Mouse (Mus musculus) embryonic facial prominence, embryonic 10.5 days (tissue): ENCODE measurements at regions not wholly inside any gene's neighbourhood (a gene's known extent, or its start where the extent isn't known, plus 50 kb on each side); places are given as distances from the start of the nearest gene placed in this dataset.

Experiments used
- DNase-seq: peaks from one replicate; pipeline ENCODE4 v3.0.0-alpha.2; 2017; ENCODE audit warnings: low spot score
- H3K27ac ChIP-seq: fragments of 300-500 bp; sonication (generic); replicated peaks from 2 replicates; pipeline ENCODE4 v1.5.1; 2016; ENCODE audit warnings: mild to moderate bottlenecking
- H3K27me3 ChIP-seq: fragments of 300-500 bp; sonication (generic); replicated peaks from 2 replicates; pipeline ENCODE4 v1.6.1; 2016; ENCODE audit warnings: low read depth, mild to moderate bottlenecking; ENCODE audit not compliant: poor library complexity, severe bottlenecking
- H3K36me3 ChIP-seq: fragments of 300-500 bp; sonication (generic); replicated peaks from 2 replicates; pipeline ENCODE4 v1.6.1; 2016; ENCODE audit warnings: mild to moderate bottlenecking, moderate library complexity
- H3K4me1 ChIP-seq: fragments of 300-500 bp; sonication (generic); 2 replicates; pipeline ENCODE4 v1.6.1; 2016
- H3K4me3 ChIP-seq: fragments of 300-500 bp; sonication (generic); 2 replicates; pipeline ENCODE4 v1.5.1; 2016; ENCODE audit warnings: mild to moderate bottlenecking, moderate library complexity
- H3K9me3 ChIP-seq: fragments of 300-500 bp; sonication (generic); 2 replicates; pipeline ENCODE4 v1.6.1; 2016; ENCODE audit warnings: mild to moderate bottlenecking
- WGBS: fragments of 180-500 bp; shearing (Covaris S2); methylation state at CpG from one replicate; pipeline ENCODE4 v1.1.7; 2016; 5-methylcytosine and 5-hydroxymethylcytosine counted together

- H3K27ac ChIP-seq: no peak overlapping the region
- no peaks in the 10 kb centered on the region for H3K36me3 ChIP-seq
- 45% methylated on average over 5 of the region's 5 CpGs for WGBS
These were observed 659.9 kb downstream of the Slc22a22 start for GRCm38 (mm10) chr15:56817204-56818157.

GRCm38 (mm10) chr15:56813876-56814275, 663.5 kb downstream of the Slc22a22 start:
- no peaks in the 10 kb centered on the region for H3K9me3 ChIP-seq
- H3K4me1 ChIP-seq: peaks cover 23% of the 10 kb centered on the region
- H3K36me3 ChIP-seq: no peaks in the 10 kb centered on the region
- WGBS: 25% methylated on average over 5 of the region's 5 CpGs
- no peak overlapping the region for H3K27ac ChIP-seq
- DNase-seq: no peak
- H3K4me3 ChIP-seq: no peak overlapping the region
- H3K27me3 ChIP-seq: no peaks in the 10 kb centered on the region

More at GRCm38 (mm10) chr15:56817204-56818157, 659.9 kb downstream of the Slc22a22 start:
- H3K9me3 ChIP-seq: no peaks in the 10 kb centered on the region
- H3K4me3 ChIP-seq: no peak overlapping the region
- DNase-seq: no peak
- H3K4me1 ChIP-seq: peaks cover 17% of the 10 kb centered on the region; the same call in 1 of the 2 replicates
- H3K27me3 ChIP-seq: no peaks in the 10 kb centered on the region

- Histone ChIP-seq H3K4me3 (peak overlapping the region; percentile 29; the same call in 1 of the 2 replicates), H3K4me1 (peaks cover 14% of the 10 kb centered on the region), H3K27ac (no peak overlapping the region), H3K36me3 (no peaks in the 10 kb centered on the region), H3K9me3 (no peaks in the 10 kb centered on the region), H3K27me3 (no peaks in the 10 kb centered on the region)
- DNase-seq: peak; percentile 21
- 51% methylated on average over 13 of the region's 13 CpGs for WGBS
These were observed 667.3 kb downstream of the Slc22a22 start for GRCm38 (mm10) chr15:56810151-56810550.

DNA sequence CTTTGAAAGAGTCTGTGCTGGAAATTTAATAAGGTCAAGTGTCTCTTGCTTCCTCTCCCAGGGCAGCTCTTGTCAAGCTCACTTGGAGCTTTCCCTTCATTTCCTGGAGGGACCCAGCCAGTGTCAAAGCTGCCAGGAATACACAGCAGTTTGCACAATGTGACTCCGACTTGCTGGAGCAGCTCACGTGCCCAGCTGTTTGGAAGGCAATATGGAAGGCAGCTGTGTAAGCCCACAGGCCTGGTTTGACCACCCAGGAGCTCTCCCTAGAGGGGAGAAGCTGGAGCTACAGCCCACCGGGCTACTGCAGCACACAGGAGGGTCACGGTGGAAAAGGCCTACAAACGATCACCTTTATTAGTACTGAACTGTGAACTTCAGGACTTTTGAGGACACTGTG, 669.8 kb downstream of the Slc22a22 start:
- H3K4me1 ChIP-seq: peaks cover 10% of the 10 kb centered on the region
- H3K27ac ChIP-seq: no peak overlapping the region
- 40% methylated on average over 5 of the region's 5 CpGs for WGBS
- DNase-seq: peak; percentile 76
- no peaks in the 10 kb centered on the region for H3K36me3 ChIP-seq
- H3K27me3 ChIP-seq: no peaks in the 10 kb centered on the region
- H3K9me3 ChIP-seq: no peaks in the 10 kb centered on the region
- no peak overlapping the region for H3K4me3 ChIP-seq

DNA sequence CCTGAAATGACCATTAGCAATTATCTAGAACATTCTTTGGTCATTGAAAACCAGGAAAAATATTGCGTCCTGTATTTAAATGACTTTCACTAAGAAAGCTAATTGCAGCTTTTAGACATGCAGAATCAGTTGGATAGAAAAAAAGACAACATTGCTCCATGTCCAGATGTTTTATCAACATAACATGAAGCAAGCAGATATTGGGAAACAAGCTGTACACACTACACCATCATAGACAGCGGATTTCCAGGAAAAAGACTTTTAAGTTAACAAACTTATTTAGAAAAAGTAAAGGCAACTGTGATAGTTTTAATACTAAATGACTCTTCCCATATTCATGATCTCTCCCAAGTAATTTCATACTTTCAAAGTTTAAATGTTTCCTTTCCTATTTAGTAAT, 675.5 kb downstream of the Slc22a22 start:
- Histone ChIP-seq H3K9me3 (no peaks in the 10 kb centered on the region), H3K36me3 (no peaks in the 10 kb centered on the region), H3K27me3 (no peaks in the 10 kb centered on the region), H3K4me1 (no peaks in the 10 kb centered on the region; the same call in 1 of the 2 replicates), H3K4me3 (no peak overlapping the region), H3K27ac (no peak overlapping the region)
- DNase-seq: no peak
- WGBS: 91% methylated on average over 2 of the region's 2 CpGs

DNA sequence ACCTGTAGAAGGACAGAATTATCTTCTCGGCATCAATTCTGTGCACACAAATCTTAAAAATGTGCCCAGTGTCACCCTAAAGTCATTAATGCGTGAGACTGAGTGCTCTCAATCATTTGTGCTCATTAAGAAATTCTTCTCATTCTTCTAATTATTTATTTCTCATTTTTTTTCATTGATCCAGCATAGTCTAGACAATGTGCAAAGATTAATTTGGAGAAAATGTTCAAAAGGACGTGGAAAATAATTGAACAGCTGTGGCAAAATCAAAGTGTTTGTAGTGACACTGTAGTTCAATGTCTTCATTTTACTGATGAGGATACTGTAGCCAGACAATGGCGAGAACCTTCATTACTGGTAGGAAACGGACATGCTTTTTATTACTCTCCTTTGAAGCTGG, 702.0 kb downstream of the Slc22a22 start:
- no peak overlapping the region for H3K27ac ChIP-seq
- peaks cover 9% of the 10 kb centered on the region; the same call in 1 of the 2 replicates for H3K4me1 ChIP-seq
- H3K36me3 ChIP-seq: no peaks in the 10 kb centered on the region
- no peak for DNase-seq
- no peaks in the 10 kb centered on the region for H3K27me3 ChIP-seq
- WGBS: 83% methylated on average over 5 of the region's 5 CpGs
- H3K9me3 ChIP-seq: no peaks in the 10 kb centered on the region
- no peak overlapping the region for H3K4me3 ChIP-seq

DNA sequence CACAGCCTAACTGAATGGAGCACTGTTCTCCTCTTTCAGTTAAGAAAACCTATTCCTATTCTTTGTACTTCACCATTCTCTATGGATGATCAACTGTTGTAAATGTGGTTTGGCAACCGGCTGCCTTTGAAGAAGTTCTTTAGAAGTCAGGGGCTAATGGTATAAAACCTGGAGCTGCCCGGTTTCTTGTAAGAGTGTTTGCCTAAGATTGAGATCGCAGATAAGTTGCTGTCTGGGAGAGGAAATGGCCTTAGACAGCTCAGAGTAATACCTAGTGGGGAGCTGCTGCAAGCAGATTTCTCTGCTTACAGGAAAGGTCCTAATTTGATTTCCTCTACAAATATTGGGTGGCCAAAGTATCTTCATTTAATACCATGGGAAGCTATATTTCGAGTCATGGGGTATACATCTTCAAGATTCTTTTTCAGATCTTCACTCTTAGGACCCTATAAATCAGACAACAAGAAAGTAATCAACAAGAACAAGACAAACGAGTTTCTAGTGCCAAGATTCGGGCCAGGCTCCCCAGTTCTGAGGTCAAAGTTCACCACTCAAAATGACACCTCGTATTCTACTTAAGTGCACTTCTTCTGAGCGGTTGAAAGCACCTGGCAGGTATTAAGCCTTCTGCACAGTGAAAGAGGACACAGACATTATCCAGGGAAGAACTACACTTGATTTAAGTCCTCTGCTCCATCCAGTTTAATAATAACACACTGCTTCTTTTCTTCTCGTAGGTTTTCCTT, 702.6 kb downstream of the Slc22a22 start:
- no peaks in the 10 kb centered on the region for H3K36me3 ChIP-seq
- no peak for DNase-seq
- H3K4me3 ChIP-seq: no peak overlapping the region
- H3K27me3 ChIP-seq: no peaks in the 10 kb centered on the region
- WGBS: 49% methylated on average over 9 of the region's 9 CpGs
- H3K4me1 ChIP-seq: peaks cover 9% of the 10 kb centered on the region; the same call in 1 of the 2 replicates
- no peak overlapping the region for H3K27ac ChIP-seq
- H3K9me3 ChIP-seq: no peaks in the 10 kb centered on the region

DNA sequence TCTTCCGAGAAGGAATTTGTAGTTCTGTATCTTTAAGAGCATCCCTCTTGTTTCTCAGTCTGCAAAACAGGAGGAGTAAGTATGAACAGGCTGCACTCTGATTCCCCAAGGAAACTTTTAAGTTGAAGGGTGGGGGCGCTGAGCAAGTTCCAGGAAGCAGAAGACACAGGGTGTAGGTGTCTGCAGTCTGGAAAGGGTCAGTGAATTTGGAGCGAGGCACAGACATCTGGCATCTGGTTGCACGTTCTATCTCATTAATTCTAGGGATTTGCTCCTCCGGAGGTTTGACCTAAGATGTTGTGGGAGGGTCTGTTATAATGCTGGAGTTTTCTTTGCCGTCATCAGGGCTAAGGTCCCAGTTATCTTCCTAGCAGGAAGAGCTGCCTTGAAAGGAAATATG, 711.1 kb downstream of the Slc22a22 start:
- no peak overlapping the region for H3K4me3 ChIP-seq
- 52% methylated on average over 6 of the region's 6 CpGs for WGBS
- H3K27me3 ChIP-seq: no peaks in the 10 kb centered on the region
- peaks cover 23% of the 10 kb centered on the region for H3K4me1 ChIP-seq
- no peak for DNase-seq
- no peak overlapping the region; the same call in 1 of the 2 replicates for H3K27ac ChIP-seq
- no peaks in the 10 kb centered on the region for H3K9me3 ChIP-seq
- H3K36me3 ChIP-seq: no peaks in the 10 kb centered on the region

- peak overlapping the region; percentile 35; the same call in 1 of the 2 replicates for H3K27ac ChIP-seq
- WGBS: 27% methylated on average over 9 of the region's 9 CpGs
These were observed 712.4 kb downstream of the Slc22a22 start for GRCm38 (mm10) chr15:56764957-56765482.

DNA sequence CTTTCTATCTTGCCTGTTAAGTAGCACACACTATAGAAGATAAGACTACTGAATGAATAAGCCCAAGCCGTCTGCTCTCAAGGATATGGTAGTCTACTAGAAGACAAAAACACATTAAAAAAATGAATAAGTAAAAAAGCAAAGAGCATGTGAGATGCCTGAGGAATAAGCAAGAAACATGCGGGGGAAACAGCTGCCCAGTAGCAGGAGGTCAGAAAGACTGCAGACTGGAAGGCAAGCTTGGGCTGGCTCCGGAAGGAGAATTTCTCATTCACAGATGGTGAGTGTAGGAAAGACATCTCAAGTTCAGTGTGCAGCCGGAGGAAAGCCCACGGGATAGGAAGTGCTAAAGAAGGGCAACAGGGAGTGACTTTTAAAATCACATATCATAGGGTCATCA, 713.4 kb downstream of the Slc22a22 start:
- peaks cover 23% of the 10 kb centered on the region for H3K4me1 ChIP-seq
- H3K27me3 ChIP-seq: no peaks in the 10 kb centered on the region
- H3K36me3 ChIP-seq: no peaks in the 10 kb centered on the region
- 53% methylated on average over 5 of the region's 5 CpGs for WGBS
- H3K27ac ChIP-seq: no peak overlapping the region
- DNase-seq: no peak
- H3K4me3 ChIP-seq: no peak overlapping the region
- H3K9me3 ChIP-seq: no peaks in the 10 kb centered on the region

More at GRCm38 (mm10) chr15:56764957-56765482, 712.4 kb downstream of the Slc22a22 start:
- DNase-seq: no peak
- Histone ChIP-seq H3K27me3 (no peaks in the 10 kb centered on the region), H3K4me3 (0 out of 2 replicates have a peak overlapping the region, but pooled peaks have one; percentile 18), H3K9me3 (no peaks in the 10 kb centered on the region), H3K4me1 (peaks cover 23% of the 10 kb centered on the region), H3K36me3 (no peaks in the 10 kb centered on the region)

DNA sequence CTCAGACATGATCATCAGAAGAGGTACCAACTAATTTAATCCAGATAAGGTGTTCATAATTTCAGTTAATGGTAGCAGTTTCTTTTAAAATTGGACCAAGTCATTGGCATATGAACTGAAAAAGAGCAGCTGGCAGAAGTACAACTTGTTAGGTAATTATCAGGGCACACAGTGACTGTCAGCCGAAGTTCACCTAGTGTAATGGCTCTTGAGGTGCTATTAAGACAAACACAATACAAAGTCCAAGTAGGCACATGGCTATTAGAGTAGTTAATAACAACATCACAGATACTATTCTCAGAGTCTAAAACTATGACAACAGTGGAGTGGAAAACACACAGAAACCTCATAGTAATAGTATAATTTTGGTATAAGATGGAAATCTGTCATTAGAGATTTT, 730.7 kb downstream of the Slc22a22 start:
- no peak for DNase-seq
- 78% methylated on average over 1 of the region's 1 CpGs for WGBS
- Histone ChIP-seq H3K27me3 (no peaks in the 10 kb centered on the region), H3K36me3 (no peaks in the 10 kb centered on the region), H3K4me3 (no peak overlapping the region), H3K9me3 (no peaks in the 10 kb centered on the region), H3K4me1 (peaks cover 11% of the 10 kb centered on the region), H3K27ac (no peak overlapping the region)

DNA sequence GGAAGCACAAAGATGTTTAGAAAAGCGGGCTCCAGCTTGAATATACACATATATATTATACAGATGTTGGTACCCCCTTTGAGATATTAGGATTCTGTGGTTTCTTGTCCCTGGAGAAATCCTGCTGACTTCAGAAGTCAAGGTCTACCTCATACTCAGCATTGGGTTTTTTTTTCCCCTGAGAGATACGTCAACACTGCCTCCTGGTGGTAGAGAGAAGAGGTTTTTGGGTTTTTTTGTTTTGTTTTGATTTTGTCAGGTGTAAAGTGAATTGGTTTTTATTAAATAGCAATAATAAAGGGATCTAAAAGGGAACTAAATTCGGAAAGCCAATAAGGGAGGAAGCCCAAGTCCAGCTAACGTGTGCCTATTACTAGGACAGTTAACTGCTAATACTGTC, 732.5 kb downstream of the Slc22a22 start:
- no peak for DNase-seq
- 28% methylated on average over 4 of the region's 4 CpGs for WGBS
- Histone ChIP-seq H3K36me3 (no peaks in the 10 kb centered on the region), H3K27ac (no peak overlapping the region), H3K4me3 (no peak overlapping the region), H3K4me1 (peaks cover 11% of the 10 kb centered on the region), H3K9me3 (no peaks in the 10 kb centered on the region), H3K27me3 (no peaks in the 10 kb centered on the region)
